27 mouse cellular contexts compared by ENCODE assay signal in the genomic region with DNA sequence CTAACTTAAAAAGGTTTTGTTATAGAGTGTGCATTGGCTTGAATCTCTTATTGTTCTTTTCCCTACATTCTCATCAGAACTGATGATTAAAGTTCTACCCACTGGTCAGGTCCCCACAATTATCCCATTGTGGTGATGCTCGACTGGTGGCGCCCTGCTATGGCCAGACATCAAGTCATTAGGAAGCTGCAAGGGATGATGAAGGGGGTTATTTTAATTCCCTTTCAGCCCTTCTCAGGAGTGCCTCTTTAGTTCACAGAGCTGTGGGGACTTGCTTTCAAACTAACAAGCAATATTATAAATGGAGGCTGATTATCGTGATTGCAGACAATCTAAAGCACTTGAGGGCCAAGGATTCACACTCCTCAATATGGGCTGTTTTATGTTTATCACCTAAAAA.
A peak's percentile ranks its signal among the peaks of the same experiment; 100 is the strongest.
DNase-seq lines count a peak whose midpoint lies in the region; ATAC-seq lines count a peak whose summit lies in the region.
"Had no signal": no experiment of that assay in that cellular context is flagged by ENCODE, and none has a peak within 500 bp of the region (broad histone marks: within the 10 kb centered on the region; RNA-seq: fewer than 3 reads in every experiment).

No protein-coding gene starts in this region.

- no peaks in the 10 kb centered on the region; the same call in 1 of the 2 replicates for H3K4me1 ChIP-seq in forebrain, embryonic 11.5 days (replicated peaks; ENCODE audit: control insufficient read depth, insufficient read depth, low read length)
- H3K4me1 ChIP-seq in forebrain, embryonic 16.5 days (replicated peaks; ENCODE audit: control insufficient read depth, insufficient read depth, low read length) = no peaks in the 10 kb centered on the region
- peaks cover 6% of the 10 kb centered on the region; the same call in 1 of the 2 replicates for H3K4me1 ChIP-seq in forebrain, embryonic 13.5 days
- peaks cover 8% of the 10 kb centered on the region for H3K4me1 ChIP-seq in forebrain, embryonic 10.5 days
- no peaks in the 10 kb centered on the region for H3K4me1 ChIP-seq in midbrain, embryonic 13.5 days (replicated peaks)
- no peaks in the 10 kb centered on the region for H3K4me1 ChIP-seq in midbrain, embryonic 16.5 days (ENCODE audit: control insufficient read depth, insufficient read depth, low read length)
- H3K4me1 ChIP-seq: embryonic facial prominence, embryonic 13.5 days; embryonic facial prominence, embryonic 15.5 days had no signal

- no peaks in the 10 kb centered on the region for H3K36me3 ChIP-seq in forebrain, embryonic 11.5 days (ENCODE audit: control insufficient read depth, insufficient read depth, low read length)
- H3K36me3 ChIP-seq in forebrain, embryonic 16.5 days (ENCODE audit: control insufficient read depth, insufficient read depth) = no peaks in the 10 kb centered on the region
- H3K36me3 ChIP-seq in forebrain, embryonic 13.5 days (ENCODE audit: poor library complexity, severe bottlenecking) = no peaks in the 10 kb centered on the region
- H3K36me3 ChIP-seq in forebrain, embryonic 10.5 days (replicated peaks) = no peaks in the 10 kb centered on the region
- H3K36me3 ChIP-seq in midbrain, embryonic 13.5 days = no peaks in the 10 kb centered on the region
- H3K36me3 ChIP-seq in midbrain, embryonic 16.5 days (ENCODE audit: control insufficient read depth, insufficient read depth, low read length) = no peaks in the 10 kb centered on the region
- H3K36me3 ChIP-seq: embryonic facial prominence, embryonic 13.5 days; G1E had no signal

- no peak overlapping the region for H3K4me2 ChIP-seq in forebrain, embryonic 11.5 days (ENCODE audit: low read depth, low read length, severe bottlenecking)
- no peak overlapping the region for H3K4me2 ChIP-seq in forebrain, embryonic 16.5 days (ENCODE audit: low read length)
- H3K4me2 ChIP-seq in forebrain, embryonic 13.5 days = no peak overlapping the region
- no peak overlapping the region for H3K4me2 ChIP-seq in midbrain, embryonic 13.5 days (replicated peaks)
- no peak overlapping the region for H3K4me2 ChIP-seq in midbrain, embryonic 16.5 days (ENCODE audit: low read length)
- H3K4me2 ChIP-seq: embryonic facial prominence, embryonic 13.5 days; embryonic facial prominence, embryonic 15.5 days had no signal

- no peaks in the 10 kb centered on the region for H3K27me3 ChIP-seq in forebrain, embryonic 11.5 days (ENCODE audit: control insufficient read depth, insufficient read depth, low read length)
- H3K27me3 ChIP-seq in forebrain, embryonic 16.5 days (replicated peaks; ENCODE audit: control insufficient read depth, insufficient read depth, low read length) = no peaks in the 10 kb centered on the region
- H3K27me3 ChIP-seq in forebrain, embryonic 13.5 days = no peaks in the 10 kb centered on the region
- no peaks in the 10 kb centered on the region for H3K27me3 ChIP-seq in forebrain, embryonic 10.5 days (ENCODE audit: poor library complexity, severe bottlenecking)
- no peaks in the 10 kb centered on the region for H3K27me3 ChIP-seq in midbrain, embryonic 13.5 days
- no peaks in the 10 kb centered on the region for H3K27me3 ChIP-seq in midbrain, embryonic 16.5 days (ENCODE audit: control insufficient read depth, insufficient read depth, low read depth, low read length)
- H3K27me3 ChIP-seq: CH12.LX; embryonic facial prominence, embryonic 13.5 days; embryonic facial prominence, embryonic 15.5 days had no signal

- no peak overlapping the region for H3K9ac ChIP-seq in forebrain, embryonic 11.5 days (ENCODE audit: low read length)
- H3K9ac ChIP-seq in forebrain, embryonic 16.5 days (replicated peaks; ENCODE audit: low read depth, low read length) = no peak overlapping the region
- H3K9ac ChIP-seq in forebrain, embryonic 13.5 days = no peak overlapping the region
- no peak overlapping the region for H3K9ac ChIP-seq in midbrain, embryonic 13.5 days (replicated peaks)
- H3K9ac ChIP-seq in midbrain, embryonic 16.5 days (ENCODE audit: low read depth, low read length) = no peak overlapping the region
- H3K9ac ChIP-seq: embryonic facial prominence, embryonic 13.5 days; embryonic facial prominence, embryonic 15.5 days had no signal

- peak; percentile 64 for ATAC-seq in forebrain, embryonic 11.5 days (replicated peaks; ENCODE audit: low FRiP score)
- ATAC-seq in forebrain, embryonic 16.5 days = no peak
- ATAC-seq in forebrain, embryonic 13.5 days = peak; percentile 55; the same call in 1 of the 2 replicates
- ATAC-seq in midbrain, embryonic 13.5 days = 0 out of 2 replicates have a peak, but pooled peaks have one; percentile 34
- ATAC-seq in midbrain, embryonic 16.5 days = no peak
- ATAC-seq: activated CD4-positive, CD25-positive, alpha-beta regulatory T cell, adult 4 months; CD4-positive, CD25-positive, alpha-beta regulatory T cell, adult 4 months; Patski had no signal

- no peak for DNase-seq in forebrain, embryonic 11.5 days (ENCODE audit: low spot score)
- no peak for DNase-seq in forebrain, embryonic 10.5 days (ENCODE audit: extremely low spot score, low spot score)
- DNase-seq in retina, postnatal 1 day = peak; percentile 38
- DNase-seq in right cerebral cortex, postnatal 10 days (ENCODE audit: low spot score in 2 of 2) = no peak
- DNase-seq: adrenal gland, adult 8-10 months; adrenal gland, postnatal 14 days; adrenal gland, postnatal 36 days; B cell, adult 2 months; cerebellum, adult 11 months; cerebellum, adult 18-20 months; cerebellum, adult 8-10 months; cerebellum, adult 9-11 months; cerebellum, postnatal 14 days; cerebellum, postnatal 36 days; embryo, embryonic 11 days had no signal

- 16% methylated on average over 3 of the region's 3 CpGs for WGBS in forebrain, embryonic 11.5 days
- WGBS in forebrain, embryonic 16.5 days = 15% methylated on average over 3 of the region's 3 CpGs
- WGBS in forebrain, embryonic 13.5 days = 6% methylated on average over 3 of the region's 3 CpGs
- 26% methylated on average over 3 of the region's 3 CpGs for whole genome bisulfite sequencing in forebrain, embryonic 10.5 days
- 29% methylated on average over 3 of the region's 3 CpGs for WGBS in midbrain, embryonic 13.5 days
- WGBS in midbrain, embryonic 16.5 days = 35% methylated on average over 3 of the region's 3 CpGs

- no peak overlapping the region for H3K27ac ChIP-seq in forebrain, embryonic 11.5 days (ENCODE audit: low read depth, low read length)
- H3K27ac ChIP-seq in forebrain, embryonic 16.5 days (ENCODE audit: low read length) = no peak overlapping the region
- H3K27ac ChIP-seq in forebrain, embryonic 13.5 days = no peak overlapping the region
- no peak overlapping the region for H3K27ac ChIP-seq in forebrain, embryonic 10.5 days
- no peak overlapping the region for H3K27ac ChIP-seq in midbrain, embryonic 13.5 days
- no peak overlapping the region for H3K27ac ChIP-seq in midbrain, embryonic 16.5 days (ENCODE audit: low read length)
- H3K27ac ChIP-seq: embryonic facial prominence, embryonic 13.5 days; embryonic facial prominence, embryonic 15.5 days had no signal

- no peaks in the 10 kb centered on the region for H3K9me3 ChIP-seq in forebrain, embryonic 11.5 days (ENCODE audit: control insufficient read depth, low read length)
- no peaks in the 10 kb centered on the region for H3K9me3 ChIP-seq in forebrain, embryonic 16.5 days (ENCODE audit: control insufficient read depth, low read length)
- H3K9me3 ChIP-seq in forebrain, embryonic 13.5 days (replicated peaks) = no peaks in the 10 kb centered on the region
- no peaks in the 10 kb centered on the region for H3K9me3 ChIP-seq in forebrain, embryonic 10.5 days
- H3K9me3 ChIP-seq in midbrain, embryonic 13.5 days = no peaks in the 10 kb centered on the region
- H3K9me3 ChIP-seq in midbrain, embryonic 16.5 days (replicated peaks; ENCODE audit: control insufficient read depth, low read length, poor library complexity, severe bottlenecking) = no peaks in the 10 kb centered on the region
- H3K9me3 ChIP-seq: embryonic facial prominence, embryonic 13.5 days; embryonic facial prominence, embryonic 15.5 days; G1E had no signal

- H3K4me3 ChIP-seq in forebrain, embryonic 11.5 days (ENCODE audit: low read depth, low read length) = no peak overlapping the region
- H3K4me3 ChIP-seq in forebrain, embryonic 16.5 days (replicated peaks; ENCODE audit: low read length) = no peak overlapping the region
- H3K4me3 ChIP-seq in forebrain, embryonic 13.5 days = no peak overlapping the region
- H3K4me3 ChIP-seq in forebrain, embryonic 10.5 days = no peak overlapping the region
- H3K4me3 ChIP-seq in midbrain, embryonic 13.5 days (replicated peaks) = no peak overlapping the region
- no peak overlapping the region for H3K4me3 ChIP-seq in midbrain, embryonic 16.5 days (ENCODE audit: low read depth, low read length)
- H3K4me3 ChIP-seq: embryonic facial prominence, embryonic 13.5 days; embryonic facial prominence, embryonic 15.5 days; erythroblast, embryonic 14.5 days had no signal

Comparison
In these comparisons a context has a peak if more than half of its experiments do, and no peak if none do; other contexts are left out.
1. ATAC-seq: peak in forebrain, embryonic 11.5 days (single experiment), forebrain, embryonic 13.5 days (single experiment) and midbrain, embryonic 13.5 days (single experiment); none in forebrain, embryonic 16.5 days (single experiment) and midbrain, embryonic 16.5 days (single experiment).